Mouse (Mus musculus): ENCODE data around the gene Ucp3.

DNA sequence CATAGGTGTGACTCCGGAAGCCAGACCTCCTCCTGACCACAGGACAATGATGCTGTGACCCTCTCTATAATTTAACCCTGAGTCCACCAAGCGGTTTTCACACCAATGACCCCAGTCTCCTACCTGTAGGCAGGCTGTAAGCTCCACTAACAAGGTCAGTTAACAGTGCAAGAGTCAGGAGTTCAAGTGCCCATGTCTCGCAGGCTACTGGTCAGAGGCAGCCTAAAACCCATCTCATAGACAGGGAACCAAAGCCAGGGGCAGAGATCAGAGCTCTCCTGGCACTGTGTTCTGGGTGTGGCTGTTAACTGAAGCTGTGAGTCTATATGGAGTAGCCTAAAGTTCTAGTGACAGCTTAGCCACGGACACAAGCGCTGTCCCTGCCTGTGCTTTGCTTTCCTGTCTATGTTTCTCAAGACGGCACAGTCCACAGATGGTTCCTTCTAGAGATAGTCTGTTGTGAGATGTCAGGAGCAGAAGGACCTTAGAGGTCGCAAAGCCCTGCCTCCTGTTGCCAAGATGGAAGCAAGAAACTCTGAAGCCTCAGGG, 29.7 kb downstream of the Ucp3 start:
- TF ChIP-seq GATA1 (IDR thresholded peaks at IDR 0.05; ENCODE audit: borderline replicate concordance, low read length) (no peak), FLI1 (IDR thresholded peaks at IDR 0.05; ENCODE audit: low read length) (no peak)
